Mouse (Mus musculus): ENCODE results near the gene Misp.

DNA sequence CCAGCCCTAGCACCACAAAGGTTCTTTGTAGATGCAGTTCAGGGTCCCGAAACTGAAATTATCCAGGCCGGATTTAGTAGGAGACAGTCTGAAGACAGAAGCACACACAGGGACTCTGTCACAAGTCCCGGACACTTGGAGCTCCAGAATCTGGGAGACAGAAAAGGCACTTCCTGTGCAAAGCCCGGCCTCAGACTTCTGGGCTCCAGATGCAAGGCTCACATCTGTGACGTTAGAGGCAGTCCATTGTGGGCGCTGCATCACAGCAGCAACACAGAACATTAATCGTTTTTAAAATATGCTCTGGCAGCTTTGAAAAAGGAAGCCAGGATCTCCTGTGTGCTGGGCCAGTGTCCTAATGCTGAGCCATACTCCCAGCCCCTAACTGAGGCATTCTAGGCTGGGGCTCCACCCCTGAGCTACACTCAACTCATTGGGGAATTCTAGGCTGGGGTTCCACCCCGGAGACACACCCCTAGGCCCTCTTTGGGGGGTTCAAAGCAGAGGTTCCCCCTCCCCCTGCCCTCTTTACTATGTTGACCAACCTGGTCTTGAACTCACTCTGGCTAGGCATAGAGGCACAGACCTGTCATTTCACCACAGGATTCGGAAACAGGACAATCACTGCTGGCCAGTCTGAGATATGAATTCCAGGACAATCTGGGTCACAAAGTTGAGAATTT lies 31.5 kb downstream of the Misp start:
- TF ChIP-seq EP300 (IDR thresholded peaks at IDR 0.05; ENCODE audit: insufficient read depth, low read depth, low read length) (no peak), POLR2A (IDR thresholded peaks at IDR 0.05; ENCODE audit: insufficient read depth, low read length) (no peak), CTCF (IDR thresholded peaks at IDR 0.05; ENCODE audit: low read depth, low read length) (no peak)
